Mouse (Mus musculus) midbrain, embryonic 10.5 days (tissue): ENCODE results near the gene Lhx4. TPM values are rescaled to one million over a fixed set of nuclear protein-coding genes. Genes with fewer than 3 reads are reported as not detected.

Experiments
- DNase-seq: peaks from one replicate; pipeline ENCODE4 v3.0.0-alpha.2; 2017; ENCODE audit warnings: low spot score
- H3K27ac ChIP-seq: fragments of 300-500 bp; sonication (generic); replicated peaks from 2 replicates; pipeline ENCODE4 v1.5.1; 2016; ENCODE audit warnings: mild to moderate bottlenecking
- H3K27me3 ChIP-seq: fragments of 300-500 bp; sonication (generic); 2 replicates; pipeline ENCODE4 v1.6.1; 2016; ENCODE audit warnings: low read depth, mild to moderate bottlenecking; ENCODE audit not compliant: poor library complexity, severe bottlenecking
- H3K36me3 ChIP-seq: fragments of 300-500 bp; sonication (generic); 2 replicates; pipeline ENCODE4 v1.6.1; 2016; ENCODE audit warnings: mild to moderate bottlenecking, moderate library complexity
- H3K4me1 ChIP-seq: fragments of 300-500 bp; sonication (generic); 2 replicates; pipeline ENCODE4 v1.6.1; 2016
- H3K4me3 ChIP-seq: fragments of 300-500 bp; sonication (generic); 2 replicates; pipeline ENCODE4 v1.5.1; 2016; ENCODE audit warnings: mild to moderate bottlenecking, moderate library complexity
- H3K9me3 ChIP-seq: fragments of 300-500 bp; sonication (generic); replicated peaks from 2 replicates; pipeline ENCODE4 v1.6.1; 2016; ENCODE audit warnings: mild to moderate bottlenecking
- whole genome bisulfite sequencing: fragments of 180-500 bp; shearing (Covaris S2); methylation state at CpG from one replicate; pipeline ENCODE4 v1.1.7; 2016; 5-methylcytosine and 5-hydroxymethylcytosine counted together
- polyA plus RNA-seq: library from polyadenylated mRNA; unstranded; fragments of >200 nt; fragmentation: Nextera tagmentation; extraction: Ambion mirVana; gene quantifications from 2 replicates; pipeline ENCODE4 v1.2.1, GENCODE M21; 2016

Lhx4 gene
- polyA plus RNA-seq, 1 experiment from 2014 or later, result 2.2 TPM

- WGBS, result under 1% methylated on average over 44 of the region's 44 CpGs
- Histone ChIP-seq H3K27me3 (peaks cover 100% of the 10 kb centered on the region), H3K4me3 (peak overlapping the region; percentile 67), H3K4me1 (peaks cover 58% of the 10 kb centered on the region), H3K27ac (no peak overlapping the region), H3K9me3 (no peaks in the 10 kb centered on the region), H3K36me3 (no peaks in the 10 kb centered on the region)
- DNase-seq, result peak; percentile 73
These were observed 10.7 kb downstream of the Lhx4 start for GRCm38 (mm10) chr1:155740622-155741377.

- peaks cover 51% of the 10 kb centered on the region for H3K4me1 ChIP-seq
- DNase-seq, result peak; percentile 58
- H3K4me3 ChIP-seq, result 0 out of 2 replicates have a peak overlapping the region, but pooled peaks have one; percentile 9
- no peak overlapping the region for H3K27ac ChIP-seq
- H3K27me3 ChIP-seq, result peaks cover 100% of the 10 kb centered on the region
- H3K9me3 ChIP-seq, result no peaks in the 10 kb centered on the region
- under 1% methylated on average over 25 of the region's 25 CpGs for WGBS
- no peaks in the 10 kb centered on the region for H3K36me3 ChIP-seq
These were observed 13.6 kb downstream of the Lhx4 start for GRCm38 (mm10) chr1:155737809-155738383.

GRCm38 (mm10) chr1:155737017-155737808 lies 14.3 kb downstream of the Lhx4 start:
- Histone ChIP-seq H3K27me3 (peaks cover 100% of the 10 kb centered on the region), H3K4me1 (peaks cover 45% of the 10 kb centered on the region), H3K36me3 (no peaks in the 10 kb centered on the region), H3K9me3 (no peaks in the 10 kb centered on the region), H3K4me3 (0 out of 2 replicates have a peak overlapping the region, but pooled peaks have one; percentile 9), H3K27ac (no peak overlapping the region)
- peak; percentile 64 for DNase-seq
- WGBS, result under 1% methylated on average over 58 of the region's 58 CpGs

- Histone ChIP-seq H3K4me3 (no peak overlapping the region), H3K27me3 (peaks cover 100% of the 10 kb centered on the region), H3K9me3 (no peaks in the 10 kb centered on the region), H3K36me3 (no peaks in the 10 kb centered on the region), H3K27ac (no peak overlapping the region), H3K4me1 (peaks cover 35% of the 10 kb centered on the region)
- WGBS, result 1% methylated on average over 26 of the region's 26 CpGs
- DNase-seq, result no peak
These were observed 15.2 kb downstream of the Lhx4 start for GRCm38 (mm10) chr1:155736096-155736825.

- H3K9me3 ChIP-seq, result 0 out of 2 replicates have a peak, but pooled peaks cover 4% of the 10 kb centered on the region
- H3K27ac ChIP-seq, result no peak overlapping the region
- peaks cover 98% of the 10 kb centered on the region for H3K27me3 ChIP-seq
- peaks cover 17% of the 10 kb centered on the region for H3K4me1 ChIP-seq
- H3K4me3 ChIP-seq, result no peak overlapping the region
- DNase-seq, result no peak
- 1% methylated on average over 2 of the region's 2 CpGs for WGBS
- no peaks in the 10 kb centered on the region for H3K36me3 ChIP-seq
These were observed 20.3 kb downstream of the Lhx4 start for GRCm38 (mm10) chr1:155731156-155731555.

- Histone ChIP-seq H3K4me1 (peaks cover 14% of the 10 kb centered on the region), H3K9me3 (0 out of 2 replicates have a peak, but pooled peaks cover 4% of the 10 kb centered on the region), H3K27ac (no peak overlapping the region), H3K36me3 (no peaks in the 10 kb centered on the region), H3K4me3 (peak overlapping the region; percentile 30), H3K27me3 (peaks cover 98% of the 10 kb centered on the region)
- WGBS, result under 1% methylated on average over 23 of the region's 23 CpGs
- peak; percentile 35 for DNase-seq
These were observed 22.2 kb downstream of the Lhx4 start for GRCm38 (mm10) chr1:155729113-155729795.

- Histone ChIP-seq H3K4me1 (peaks cover 18% of the 10 kb centered on the region), H3K36me3 (no peaks in the 10 kb centered on the region), H3K27ac (no peak overlapping the region), H3K27me3 (peaks cover 98% of the 10 kb centered on the region), H3K4me3 (no peak overlapping the region), H3K9me3 (0 out of 2 replicates have a peak, but pooled peaks cover 4% of the 10 kb centered on the region)
- 23% methylated on average over 10 of the region's 10 CpGs for WGBS
- no peak for DNase-seq
These were observed 23.7 kb downstream of the Lhx4 start for GRCm38 (mm10) chr1:155727830-155728229.

GRCm38 (mm10) chr1:155725876-155726275 lies 25.6 kb downstream of the Lhx4 start:
- Histone ChIP-seq H3K36me3 (no peaks in the 10 kb centered on the region), H3K9me3 (0 out of 2 replicates have a peak, but pooled peaks cover 4% of the 10 kb centered on the region), H3K4me3 (no peak overlapping the region), H3K27me3 (peaks cover 98% of the 10 kb centered on the region), H3K27ac (no peak overlapping the region), H3K4me1 (peaks cover 31% of the 10 kb centered on the region)
- WGBS, result 78% methylated on average over 2 of the region's 2 CpGs
- no peak for DNase-seq

GRCm38 (mm10) chr1:155724301-155724700 lies 27.2 kb downstream of the Lhx4 start:
- Histone ChIP-seq H3K27ac (no peak overlapping the region), H3K4me3 (no peak overlapping the region), H3K4me1 (peaks cover 27% of the 10 kb centered on the region), H3K9me3 (0 out of 2 replicates have a peak, but pooled peaks cover 4% of the 10 kb centered on the region), H3K36me3 (no peaks in the 10 kb centered on the region), H3K27me3 (peaks cover 97% of the 10 kb centered on the region)
- no peak for DNase-seq
- WGBS, result 83% methylated on average over 3 of the region's 3 CpGs

GRCm38 (mm10) chr1:155722185-155722584 lies 29.3 kb downstream of the Lhx4 start:
- peak overlapping the region; percentile 28 for H3K4me3 ChIP-seq
- H3K27ac ChIP-seq, result no peak overlapping the region
- peaks cover 19% of the 10 kb centered on the region for H3K4me1 ChIP-seq
- peaks cover 92% of the 10 kb centered on the region for H3K27me3 ChIP-seq
- peak; percentile 67 for DNase-seq
- no peaks in the 10 kb centered on the region for H3K36me3 ChIP-seq
- H3K9me3 ChIP-seq, result 0 out of 2 replicates have a peak, but pooled peaks cover 4% of the 10 kb centered on the region
- WGBS, result 1% methylated on average over 13 of the region's 13 CpGs

GRCm38 (mm10) chr1:155721443-155721842 lies 30.0 kb downstream of the Lhx4 start:
- 29% methylated on average over 8 of the region's 8 CpGs for WGBS
- peaks cover 86% of the 10 kb centered on the region for H3K27me3 ChIP-seq

More at GRCm38 (mm10) chr1:155721443-155721842, 30.0 kb downstream of the Lhx4 start:
- H3K4me1 ChIP-seq, result peaks cover 19% of the 10 kb centered on the region
- no peaks in the 10 kb centered on the region for H3K36me3 ChIP-seq
- no peak overlapping the region for H3K27ac ChIP-seq
- peak; percentile 53 for DNase-seq
- H3K9me3 ChIP-seq, result no peaks in the 10 kb centered on the region
- no peak overlapping the region for H3K4me3 ChIP-seq
